Mouse (Mus musculus): ENCODE data around the gene Arhgef3. TPM values are rescaled to one million over a fixed set of nuclear protein-coding genes. Genes with fewer than 3 reads are reported as not detected.

Arhgef3 gene
- polyA plus RNA-seq, 2 experiments from 2014 or later: 120 to 133 TPM

DNA sequence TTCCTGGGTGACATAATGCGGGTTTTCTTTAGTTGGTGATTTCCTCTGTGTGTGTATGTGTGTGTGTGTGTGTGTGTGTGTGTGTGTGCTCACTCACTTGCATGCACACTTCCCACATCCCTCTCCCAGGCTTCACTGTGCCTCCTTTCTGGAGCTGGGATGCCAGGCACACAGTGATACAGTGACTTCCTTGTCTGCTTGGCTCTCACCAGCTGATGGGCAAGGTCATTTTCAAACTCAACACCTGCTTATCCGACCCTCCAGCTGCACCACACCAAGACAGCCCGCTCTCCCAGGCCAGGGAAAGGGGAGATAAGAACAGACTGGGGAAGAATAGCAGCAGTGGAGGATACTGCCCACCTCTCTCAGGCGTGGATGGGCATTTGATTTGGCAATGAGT lies 52.5 kb downstream of the Arhgef3 start:
- no peak for ATAC-seq

DNA sequence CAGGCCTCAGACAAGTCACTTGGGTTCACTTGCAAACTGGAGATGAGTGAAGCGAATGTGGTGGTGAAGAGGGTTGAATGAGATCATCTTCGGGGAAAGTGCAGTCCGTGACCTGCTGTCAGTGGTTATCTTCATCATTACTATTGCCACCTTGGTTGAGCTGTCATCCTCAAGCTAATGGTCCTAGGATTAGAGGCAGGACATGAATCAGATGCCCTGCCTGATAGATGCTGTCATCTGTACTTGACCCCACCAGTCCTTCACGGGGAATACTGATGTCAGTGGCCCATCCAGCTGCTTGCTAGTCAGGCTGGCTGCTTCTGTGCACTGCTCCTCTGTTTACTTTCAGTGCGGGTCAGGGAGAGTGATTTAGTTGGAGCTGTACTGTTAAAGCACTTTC lies 53.7 kb downstream of the Arhgef3 start:
- no peak for ATAC-seq

DNA sequence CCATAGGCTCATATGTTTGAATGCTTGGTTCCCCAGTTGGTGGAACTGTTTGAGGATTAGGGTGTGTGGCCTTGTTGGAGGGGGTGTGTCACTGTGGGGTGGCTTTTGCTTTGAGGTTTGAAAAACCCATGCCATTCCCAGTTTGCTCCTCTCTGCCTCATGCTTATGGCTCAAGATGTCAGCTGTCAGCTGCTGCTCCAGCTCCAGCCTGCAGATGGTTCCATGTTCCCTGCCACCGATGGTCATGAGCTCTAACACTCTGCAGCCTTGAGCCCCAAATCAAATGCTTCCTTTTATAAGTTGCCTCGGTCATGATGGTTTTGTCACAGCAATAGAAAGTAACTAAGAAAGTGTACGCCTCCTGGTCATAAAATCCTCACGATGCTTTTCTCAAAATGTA lies 54.6 kb downstream of the Arhgef3 start:
- ATAC-seq: no peak

DNA sequence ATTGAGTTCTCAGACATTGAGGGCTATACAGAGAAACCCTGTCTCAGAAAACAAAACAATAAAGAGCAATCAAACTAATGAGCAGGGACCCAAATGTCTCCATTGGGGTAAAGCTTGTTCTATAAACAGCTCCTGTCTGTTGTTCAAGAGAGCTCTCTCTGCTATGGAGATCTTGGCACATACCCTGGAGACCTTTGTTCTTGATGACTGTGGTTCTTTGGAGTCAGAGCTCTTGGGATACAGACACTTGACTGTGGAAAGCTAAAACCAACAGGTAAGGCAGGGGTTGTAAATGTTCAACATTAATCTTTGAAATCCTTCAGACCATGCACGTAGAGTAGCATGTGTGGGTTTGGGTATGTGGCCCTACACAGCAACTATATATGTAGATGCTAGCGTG lies 55.7 kb downstream of the Arhgef3 start:
- no peak for ATAC-seq

DNA sequence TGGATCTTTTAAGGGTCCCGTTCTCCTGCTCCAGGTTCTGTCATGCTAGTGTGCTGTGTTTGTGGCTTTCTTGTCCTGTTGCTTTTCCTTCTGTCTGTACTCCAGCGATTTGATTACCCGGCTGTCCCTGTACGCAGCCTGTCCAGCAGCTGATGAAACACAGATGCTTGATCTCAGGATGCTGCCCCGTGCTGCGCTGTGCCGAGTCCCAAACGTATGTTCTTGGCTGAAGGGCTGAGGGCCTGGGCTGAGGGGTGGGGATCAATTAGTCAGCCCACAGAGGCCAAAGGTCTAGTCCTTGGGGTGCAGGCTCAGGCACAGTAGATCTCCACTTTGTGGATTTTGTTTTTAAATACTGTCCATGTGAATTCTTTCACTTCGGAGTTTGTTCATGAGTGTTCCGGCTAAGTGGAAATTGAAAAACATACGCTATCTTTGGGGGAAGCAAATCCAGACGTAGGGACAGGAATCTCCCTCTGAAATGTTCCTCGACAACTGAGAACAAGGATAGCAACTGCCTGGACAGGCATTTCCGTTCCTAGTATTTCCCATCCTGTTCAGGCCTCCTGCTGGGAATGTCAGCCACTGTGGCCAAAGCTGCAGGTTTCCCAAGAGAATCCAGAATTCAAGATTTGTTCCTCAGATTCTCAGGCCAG lies 56.6 kb downstream of the Arhgef3 start:
- no peak for ATAC-seq

DNA sequence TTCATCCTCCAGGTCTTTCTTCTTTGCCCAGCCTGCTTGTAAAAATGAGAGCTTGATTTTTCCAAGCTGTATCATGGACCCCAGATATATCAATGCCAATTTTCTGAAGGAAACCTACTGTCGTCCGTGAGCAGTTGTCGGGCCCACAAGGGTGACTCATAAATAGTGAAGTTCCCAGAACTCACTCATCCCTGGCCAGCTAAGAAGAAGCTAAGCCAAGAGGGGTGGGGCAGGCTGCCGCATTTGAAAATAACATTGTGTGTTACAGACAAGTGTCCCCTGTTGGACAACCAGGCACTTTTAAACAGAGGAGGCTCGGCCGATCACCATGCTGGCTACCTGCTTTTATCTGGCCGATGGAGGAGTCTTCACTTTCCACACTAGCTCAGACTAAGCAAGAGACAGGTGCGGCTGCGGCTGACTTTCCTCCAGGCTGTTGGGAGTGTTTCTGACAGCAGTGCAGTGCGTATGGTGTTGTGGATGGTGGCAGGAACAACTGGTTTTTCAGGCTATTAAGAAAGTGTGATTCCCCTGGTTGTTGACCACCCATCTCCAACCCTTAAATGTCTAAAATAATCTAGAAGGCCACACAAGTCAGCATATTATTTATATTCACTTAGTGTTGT lies 58.6 kb downstream of the Arhgef3 start:
- no peak for ATAC-seq

DNA sequence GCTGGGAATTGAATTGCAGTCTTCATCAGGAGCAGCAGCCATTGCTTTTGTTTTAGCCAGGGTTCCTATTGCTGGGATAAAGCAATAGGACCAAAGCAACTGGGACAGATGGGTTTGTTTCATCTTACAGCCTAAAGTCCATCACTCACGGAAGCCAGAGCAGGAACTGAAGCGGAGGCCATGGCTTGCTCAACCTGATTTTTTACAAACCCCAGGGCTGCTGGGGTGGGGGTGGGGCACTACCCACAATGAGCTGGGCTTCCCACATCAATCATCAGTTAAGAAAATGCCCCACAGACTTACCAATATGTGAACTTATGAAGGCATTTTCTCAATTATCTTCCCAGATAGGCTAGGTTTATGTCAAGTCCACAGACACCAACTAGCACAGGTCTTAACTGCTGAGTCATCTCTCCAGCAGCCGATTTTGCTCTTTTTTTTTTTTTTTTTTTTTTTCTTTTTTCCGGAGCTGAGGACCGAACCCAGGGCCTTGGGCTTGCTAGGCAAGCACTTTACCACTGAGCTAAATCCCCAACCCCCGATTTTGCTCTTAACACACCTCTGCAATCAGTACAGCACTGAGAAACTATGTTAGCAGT lies 59.6 kb downstream of the Arhgef3 start:
- ATAC-seq: no peak

DNA sequence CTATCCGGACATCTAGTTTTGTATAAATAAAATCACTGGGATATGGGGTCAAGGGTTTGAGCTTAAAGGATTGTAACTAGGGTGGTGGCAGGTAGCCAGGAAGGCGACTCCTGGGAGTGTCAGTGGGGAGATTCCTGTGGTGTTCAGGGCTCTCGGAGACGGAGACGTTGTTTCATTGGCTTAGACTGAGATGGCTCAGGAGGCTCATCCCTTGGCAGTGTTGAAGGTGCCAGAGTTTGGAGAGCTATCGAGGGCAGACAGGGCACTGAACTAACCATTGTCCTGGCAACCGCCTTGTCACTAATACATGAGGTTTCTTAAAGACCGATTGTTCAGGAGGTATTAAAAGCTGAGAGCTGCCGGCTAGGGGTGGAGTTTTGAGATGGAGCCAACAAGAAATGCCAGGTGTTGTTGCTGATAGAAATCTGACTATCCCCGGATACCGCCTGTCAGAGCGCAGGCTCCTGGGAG lies 60.2 kb downstream of the Arhgef3 start:
- no peak for ATAC-seq

DNA sequence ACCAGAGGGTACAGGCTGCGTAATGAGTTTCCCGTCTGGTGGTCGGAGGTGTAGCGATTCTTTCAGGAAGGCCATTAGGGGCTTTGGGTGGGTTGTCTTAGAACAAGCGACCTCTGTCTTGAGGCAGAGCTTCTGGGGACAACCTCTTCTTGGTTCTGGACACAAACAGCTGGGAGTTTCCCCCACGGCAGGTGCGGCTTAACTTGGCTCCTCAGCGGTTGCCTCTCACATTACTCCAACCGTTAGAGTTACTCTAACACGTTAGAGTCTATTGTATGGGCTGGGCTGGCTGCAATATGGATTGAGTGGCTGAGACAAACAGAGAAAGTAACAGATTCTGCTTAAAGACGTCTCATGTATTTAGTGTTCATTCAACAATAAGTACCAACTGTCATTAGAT lies 60.6 kb downstream of the Arhgef3 start:
- ATAC-seq: no peak

DNA sequence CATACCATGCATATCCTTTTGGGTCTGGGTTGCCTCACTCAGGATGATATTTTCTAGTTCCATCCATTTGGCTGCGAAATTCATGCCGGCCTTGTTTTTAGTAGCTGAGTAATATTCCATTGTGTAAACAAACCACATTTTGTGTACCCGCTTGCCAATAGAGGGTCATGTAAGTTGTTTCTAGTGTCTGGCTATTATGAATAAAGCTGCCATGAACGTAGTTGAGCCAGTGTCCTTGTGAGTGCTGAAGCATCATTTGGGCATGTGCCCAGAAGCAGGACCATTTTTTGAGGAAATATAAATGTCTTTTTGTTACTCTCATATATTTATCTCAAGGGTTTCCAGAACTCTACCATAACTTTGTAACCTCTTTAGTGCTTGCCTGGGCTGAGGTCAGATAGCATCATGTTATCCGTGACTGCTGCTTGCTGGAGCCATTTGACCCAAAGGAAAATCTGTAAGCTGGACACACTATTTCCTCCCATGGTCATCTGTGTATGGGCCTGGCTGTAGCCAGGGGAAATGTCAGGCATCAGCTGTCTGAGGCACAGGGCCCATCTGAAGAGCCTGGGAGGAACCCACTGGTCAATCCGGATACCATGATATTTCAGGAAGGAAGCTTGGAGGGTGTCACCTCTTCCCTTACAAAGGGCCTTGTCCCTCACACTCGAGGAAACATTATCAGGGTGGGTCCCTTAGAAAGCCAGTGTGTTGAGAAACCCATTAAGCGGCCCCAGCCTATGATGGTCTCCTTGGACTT lies 63.3 kb downstream of the Arhgef3 start:
- ATAC-seq: no peak

DNA sequence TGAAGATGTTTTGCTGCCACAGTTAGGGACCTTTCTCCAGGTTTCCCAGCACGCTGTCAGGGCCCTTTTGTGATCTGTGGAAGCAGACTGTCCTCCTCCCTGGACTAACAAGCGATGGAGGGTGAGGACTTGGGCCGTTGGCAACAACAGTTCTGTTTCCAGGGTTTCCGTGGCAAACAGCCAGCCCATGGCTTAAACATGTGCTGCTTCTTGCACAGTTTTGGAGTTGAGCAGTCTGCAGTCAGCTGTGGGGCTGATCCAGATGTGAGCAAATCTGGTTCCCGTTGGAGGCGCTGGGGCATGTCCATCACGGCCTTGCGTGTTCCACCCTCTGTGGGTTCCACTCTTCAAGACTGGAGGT lies 63.8 kb downstream of the Arhgef3 start:
- no peak for ATAC-seq

DNA sequence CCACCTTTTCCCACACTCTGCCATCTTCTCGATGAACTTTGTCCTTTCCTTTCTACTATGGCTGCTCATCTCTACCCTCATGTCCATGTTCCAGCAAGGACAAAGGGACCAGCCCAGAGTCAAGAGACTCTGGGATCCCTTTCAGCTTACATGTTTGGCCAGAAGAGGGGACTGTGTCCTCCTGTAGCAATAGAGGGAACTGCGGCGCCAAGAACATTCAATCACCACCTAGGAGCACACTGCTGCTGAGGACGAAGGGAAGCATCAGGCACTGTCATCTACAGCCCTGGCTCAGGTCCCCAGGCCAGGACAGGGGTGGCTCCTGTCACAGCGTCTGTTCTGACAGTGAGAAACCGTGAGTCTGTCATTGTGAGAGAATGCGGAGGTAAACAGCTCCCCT lies 65.1 kb downstream of the Arhgef3 start:
- ATAC-seq: no peak

DNA sequence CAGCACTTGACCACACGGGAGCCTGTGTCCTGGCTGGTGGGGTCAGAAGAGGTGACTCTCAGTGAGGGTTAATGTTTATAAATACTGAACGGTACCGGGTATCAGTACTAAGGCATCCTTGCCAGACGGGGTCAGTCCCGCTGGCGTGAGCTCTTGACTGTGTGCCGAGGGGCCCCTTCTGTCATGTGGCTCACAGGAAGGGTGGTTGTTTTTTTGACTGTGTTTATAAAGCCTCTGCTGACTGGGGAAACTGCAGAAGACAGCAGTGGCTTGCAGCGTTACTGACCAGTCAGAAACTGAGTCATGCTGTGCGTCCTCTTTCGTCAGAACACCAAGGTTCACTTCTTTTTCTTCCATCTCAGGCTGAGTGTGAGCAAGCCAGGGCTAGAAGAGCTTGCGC lies 67.4 kb downstream of the Arhgef3 start:
- ATAC-seq: no peak

DNA sequence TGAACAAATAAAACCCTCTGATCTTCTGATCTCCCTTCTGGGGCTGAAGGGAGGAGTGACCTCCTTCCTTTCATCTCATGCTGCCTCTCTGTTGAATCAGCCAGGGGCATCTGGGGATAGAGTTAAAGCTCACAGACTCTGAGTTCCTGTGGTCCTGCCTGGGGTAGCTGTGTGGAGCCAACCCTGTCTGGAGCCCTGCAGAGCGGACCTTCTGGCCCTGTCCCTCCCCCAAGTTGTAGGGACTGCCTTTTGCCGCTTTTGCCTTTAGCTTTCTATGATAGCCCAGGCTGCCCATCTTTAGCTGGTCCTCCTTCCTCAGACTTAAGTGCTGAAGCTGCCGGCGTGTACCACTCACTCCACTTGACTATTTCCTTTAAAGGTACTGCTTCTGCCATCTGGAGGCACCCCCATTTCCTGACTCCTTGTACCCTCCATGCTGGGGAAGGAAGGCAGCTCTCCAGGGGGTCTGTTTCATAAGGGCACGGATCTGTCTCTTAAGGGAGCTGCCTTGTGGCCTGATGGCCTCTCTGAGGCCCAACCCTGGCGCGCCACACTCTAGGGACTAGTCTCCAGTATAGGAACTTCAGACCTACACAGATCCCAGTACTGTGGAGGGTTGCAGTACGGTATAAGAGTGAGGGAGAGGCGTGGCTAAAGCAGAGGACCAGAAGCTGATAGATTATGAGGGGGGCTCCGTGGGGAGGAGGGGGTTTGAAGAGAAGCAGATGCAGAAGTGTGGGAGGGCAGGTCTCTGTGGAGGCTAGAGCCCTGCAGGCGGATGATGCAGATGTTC lies 68.1 kb downstream of the Arhgef3 start:
- no peak for ATAC-seq

DNA sequence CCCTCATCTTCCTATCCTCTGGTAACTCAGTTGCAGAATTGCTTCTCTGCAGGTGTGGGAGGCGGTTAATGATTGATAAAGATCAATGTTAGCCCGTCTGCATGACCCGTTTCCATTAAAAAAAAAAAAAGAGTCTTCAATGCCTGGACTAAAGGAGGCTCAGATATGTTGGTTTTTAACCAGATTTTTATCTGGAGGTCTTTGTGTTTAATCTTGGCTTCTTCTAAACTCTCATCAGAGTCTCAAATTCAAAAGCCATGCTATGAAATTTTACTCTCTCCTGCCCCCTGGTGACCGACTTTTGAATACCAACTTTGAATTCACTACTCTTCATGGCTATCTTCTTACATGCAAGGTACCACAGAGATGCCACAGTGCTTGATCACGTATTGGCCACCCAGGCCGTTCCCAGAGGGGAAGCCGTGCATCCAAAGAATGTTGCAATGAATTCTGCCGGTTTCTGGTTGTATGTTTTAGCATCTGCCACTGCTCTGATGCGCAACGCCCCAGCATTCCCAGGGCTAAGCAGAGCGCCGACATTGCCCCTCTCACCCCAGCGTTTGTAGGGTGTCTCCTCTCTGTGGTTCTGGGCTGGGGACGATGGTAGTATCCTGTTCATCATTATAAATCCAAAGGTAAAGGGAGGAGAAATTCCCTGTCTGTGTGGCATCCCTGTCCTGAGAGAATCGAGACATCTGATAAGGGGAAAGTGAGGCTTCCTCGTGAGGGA lies 69.0 kb downstream of the Arhgef3 start:
- ATAC-seq: no peak

DNA sequence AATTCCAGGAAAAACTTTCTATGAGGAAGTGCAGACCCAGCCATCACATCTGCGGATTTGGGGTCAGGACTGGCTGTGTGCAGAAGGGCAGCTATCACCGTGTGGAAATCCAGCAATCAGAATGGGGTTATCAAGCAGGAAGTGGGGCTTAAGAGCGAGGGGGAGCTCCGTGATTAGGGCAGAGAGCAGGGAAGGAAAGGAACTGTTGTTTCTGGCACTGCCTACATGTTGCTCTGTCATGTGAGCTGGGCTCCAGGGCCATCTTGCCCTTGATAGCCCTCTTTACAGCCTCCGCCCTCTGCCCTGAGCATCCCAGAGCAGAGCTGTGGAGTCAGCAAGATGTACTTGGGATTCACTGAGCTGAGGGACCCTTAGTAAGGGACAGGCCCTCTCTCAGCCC lies 71.2 kb downstream of the Arhgef3 start:
- ATAC-seq: no peak

DNA sequence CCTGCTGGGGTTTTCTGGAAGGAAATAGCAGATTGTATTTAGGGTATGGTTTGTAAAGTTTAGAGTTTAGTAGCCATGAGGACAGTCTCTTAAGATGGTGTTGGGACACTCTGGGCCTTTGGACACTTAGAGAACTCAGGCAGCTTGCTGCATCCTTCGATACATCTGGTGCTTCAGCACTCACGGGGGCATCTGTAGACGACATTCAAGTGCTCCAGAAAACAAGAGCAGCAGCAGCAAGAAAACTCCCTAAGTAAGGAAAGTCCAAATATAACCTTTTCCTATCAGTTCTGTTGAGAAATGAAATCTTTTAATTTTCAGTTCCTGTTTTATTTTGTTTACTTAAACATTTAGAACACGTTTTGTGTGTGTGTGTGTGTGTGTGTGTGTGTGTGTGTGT lies 71.9 kb downstream of the Arhgef3 start:
- ATAC-seq: no peak

DNA sequence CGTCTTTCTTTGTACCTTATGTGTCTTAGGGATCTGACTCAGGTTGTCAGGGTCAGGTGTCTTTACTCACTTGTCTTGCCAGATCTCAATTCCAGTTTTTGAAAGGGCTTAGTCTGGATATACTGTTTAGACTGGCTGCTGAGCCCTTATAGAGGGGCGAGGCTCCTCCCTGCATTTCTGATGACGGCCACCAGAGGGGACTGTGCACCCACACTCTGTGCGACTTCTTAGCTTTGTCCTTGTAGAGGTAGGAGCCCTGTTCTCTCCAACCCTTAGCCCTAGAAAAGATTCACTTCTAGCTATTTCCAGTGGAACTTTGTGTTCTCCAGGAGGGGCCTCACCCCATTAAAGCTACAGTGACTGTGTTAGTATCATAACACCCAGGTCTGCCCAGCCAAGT lies 72.3 kb downstream of the Arhgef3 start:
- peak; percentile 90 for ATAC-seq

DNA sequence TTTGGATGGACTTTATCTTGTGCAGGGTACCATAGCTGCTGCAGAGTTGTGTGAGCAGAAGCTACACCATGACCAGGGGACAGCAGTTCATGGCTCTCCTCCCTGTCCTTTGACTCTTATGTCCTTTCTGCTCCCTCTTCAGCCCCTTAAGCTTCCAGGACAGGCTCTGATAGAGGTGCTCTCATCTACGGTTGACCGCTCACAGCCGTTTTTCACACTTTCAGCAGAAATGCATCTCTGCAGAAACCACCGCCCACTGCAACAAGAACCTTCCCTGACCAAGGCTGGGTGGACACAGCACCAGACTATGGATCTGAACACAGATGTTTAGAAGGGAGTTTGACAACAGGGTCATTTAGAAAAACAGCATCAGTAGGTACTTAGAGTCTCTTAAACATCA lies 73.2 kb downstream of the Arhgef3 start:
- no peak for ATAC-seq

DNA sequence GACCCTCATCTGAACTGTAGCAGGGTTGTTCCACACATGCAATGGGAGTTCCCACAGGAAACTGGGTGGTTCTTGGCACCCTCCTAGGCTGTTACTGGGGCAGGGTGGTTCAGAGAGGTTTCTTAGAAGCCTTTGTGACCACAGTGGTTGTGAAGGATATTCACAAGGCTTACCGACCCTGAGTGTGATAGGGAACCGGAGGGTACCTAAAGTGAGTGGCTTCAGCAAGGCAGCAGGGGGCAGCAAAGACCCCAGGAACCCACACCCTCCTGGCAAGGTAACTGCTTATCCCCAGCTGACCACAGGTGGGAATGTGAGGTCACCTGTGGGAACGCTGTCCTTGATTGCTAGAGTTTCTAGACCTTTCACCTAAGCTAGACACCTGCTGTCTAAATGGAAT lies 77.8 kb downstream of the Arhgef3 start:
- peak; percentile 75 for ATAC-seq

DNA sequence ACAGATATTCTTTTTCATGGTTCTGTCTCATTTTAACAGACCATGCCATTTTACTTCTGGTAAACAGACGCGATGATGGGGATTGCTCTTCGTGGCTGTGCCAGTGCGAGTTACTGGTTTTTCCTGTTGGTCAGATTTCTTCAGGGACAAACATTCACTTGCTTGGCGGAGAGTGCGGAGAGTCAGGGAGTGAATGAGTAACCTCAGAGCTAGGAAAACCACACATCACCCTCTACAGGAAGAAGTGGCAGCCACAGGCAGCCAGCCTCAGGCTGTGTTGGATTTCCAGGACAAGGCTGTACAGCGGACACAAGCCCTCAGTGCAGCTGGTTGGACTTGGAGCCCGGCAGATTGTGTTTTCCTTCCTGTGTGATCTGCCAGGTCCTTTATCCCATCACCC lies 82.3 kb downstream of the Arhgef3 start:
- no peak for ATAC-seq

DNA sequence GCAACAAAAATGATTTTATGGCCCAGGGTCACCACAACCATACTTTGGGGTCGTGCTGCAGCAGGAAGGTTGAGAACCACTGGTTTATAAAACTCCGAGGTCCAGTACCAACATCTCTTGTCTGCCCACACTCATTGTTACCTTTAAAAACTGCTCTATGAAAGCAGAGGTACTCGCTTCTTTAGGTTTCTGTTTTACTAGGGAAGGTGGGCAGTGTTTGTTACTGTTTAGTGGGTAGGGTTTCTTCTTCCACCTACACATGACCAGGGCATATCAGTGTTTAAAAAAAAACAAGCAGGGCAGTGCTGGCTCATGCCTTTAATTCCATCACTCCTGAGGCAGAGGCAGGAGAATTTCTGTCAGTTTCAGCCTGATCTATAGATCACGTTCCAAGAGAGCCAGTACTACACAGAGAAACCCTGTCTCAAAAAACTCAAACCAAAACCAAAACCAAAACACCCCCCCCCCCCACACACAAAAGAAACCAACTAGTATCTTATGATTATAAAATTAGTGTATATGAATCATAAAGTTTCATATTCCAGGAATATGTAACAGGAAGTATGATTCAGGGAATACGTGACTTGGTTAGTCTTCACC lies 83.9 kb downstream of the Arhgef3 start:
- ATAC-seq: peak; percentile 82
